Mouse (Mus musculus) cerebellum, adult 2 months (tissue): ENCODE data around the gene Gm28539. TPM values are rescaled to one million over a fixed set of nuclear protein-coding genes. Genes with fewer than 3 reads are reported as not detected.
"Not testable (repeated sequence)": the region's sequence is repeated elsewhere in the genome, so short reads cannot be mapped to it uniquely, and the experiment has no call there.

Experiments
- DNase-seq, 2 experiments: peaks; one replicate each; pipeline ENCODE4 v3.0.0; 2021
- H3K27ac ChIP-seq: fragments of 200-500 bp; 2 replicates; pipeline ENCODE4 v1.5.1; 2012; ENCODE audit warnings: low read length, control low read depth, inconsistent platforms; ENCODE audit not compliant: insufficient read depth
- H3K27me3 ChIP-seq: fragments of 200-500 bp; 2 replicates; pipeline ENCODE4 v1.6.1; 2012; ENCODE audit warnings: inconsistent platforms, mild to moderate bottlenecking, low read length, moderate library complexity; ENCODE audit not compliant: control insufficient read depth, insufficient read depth
- H3K4me1 ChIP-seq: fragments of 200-500 bp; 2 replicates; pipeline ENCODE4 v1.6.1; 2011; ENCODE audit warnings: low read length; ENCODE audit not compliant: control insufficient read depth, insufficient read depth
- H3K4me3 ChIP-seq: fragments of 200-500 bp; replicated peaks from 2 replicates; pipeline ENCODE3; 2011; ENCODE audit warnings: mild to moderate bottlenecking, low read depth, low read length, control low read depth; ENCODE audit not compliant: insufficient read depth
- CTCF ChIP-seq: fragments of 200-500 bp; IDR thresholded peaks from 2 replicates; pipeline ENCODE4 v1.5.1; 2011; ENCODE audit warnings: low read depth, mild to moderate bottlenecking, control low read depth, low read length, moderate library complexity, borderline replicate concordance; ENCODE audit not compliant: insufficient read depth
- POLR2A ChIP-seq: fragments of 200-500 bp; IDR thresholded peaks from 2 replicates; pipeline ENCODE4 v1.6.1; 2011; ENCODE audit warnings: low read length, control low read depth, borderline replicate concordance; ENCODE audit not compliant: insufficient read depth
- WGBS: fragments of 180-500 bp; shearing (Covaris S2); methylation state at CpG from one replicate; pipeline ENCODE4 v1.1.7; 2018; 5-methylcytosine and 5-hydroxymethylcytosine counted together
- polyA plus RNA-seq: library from polyadenylated mRNA; depleted of rRNA; stranded (reverse); fragments of >200 nt; gene quantifications from 2 replicates; pipeline ENCODE4 v1.2.3, GENCODE M21; 2012

Gene Gm28539
- polyA plus RNA-seq, 1 experiment = 0.08 TPM

DNA sequence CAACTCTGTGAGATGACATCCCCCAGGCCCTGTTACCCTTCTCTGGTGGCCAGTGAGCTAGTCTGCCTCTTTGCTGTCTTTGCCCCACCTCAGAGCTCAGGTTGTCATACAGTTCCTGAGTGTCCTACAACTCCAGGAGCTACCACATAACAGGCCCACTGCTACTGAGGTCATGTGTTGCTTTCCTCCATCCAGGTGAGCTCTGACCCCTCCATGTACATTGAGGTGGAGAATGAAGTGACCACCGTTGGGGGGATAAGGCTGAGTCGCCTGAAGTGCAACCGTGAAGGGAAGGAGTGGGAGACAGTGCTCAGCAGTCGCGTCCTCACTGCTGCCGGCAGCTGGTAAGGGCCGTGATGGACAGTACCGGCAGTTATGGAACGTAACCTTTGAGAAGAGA is 112.6 kb downstream of the Gm28539 start:
- H3K4me1 ChIP-seq = no peaks in the 10 kb centered on the region
- H3K4me3 ChIP-seq = no peak overlapping the region
- no peak for TF ChIP-seq CTCF
- no peak for TF ChIP-seq POLR2A
- WGBS = 98% methylated on average over 9 of the region's 9 CpGs
- no peaks in the 10 kb centered on the region for H3K27me3 ChIP-seq
- H3K27ac ChIP-seq = no peak overlapping the region
- no peak for DNase-seq

GRCm38 (mm10) chr16:18950351-18950750 is 114.0 kb downstream of the Gm28539 start:
- no peaks in the 10 kb centered on the region for H3K27me3 ChIP-seq
- no peak overlapping the region for H3K27ac ChIP-seq
- H3K4me1 ChIP-seq = no peaks in the 10 kb centered on the region
- TF ChIP-seq CTCF (no peak), POLR2A (no peak)
- 83% methylated on average over 2 of the region's 2 CpGs for WGBS
- no peak overlapping the region for H3K4me3 ChIP-seq
- DNase-seq = no peak

DNA sequence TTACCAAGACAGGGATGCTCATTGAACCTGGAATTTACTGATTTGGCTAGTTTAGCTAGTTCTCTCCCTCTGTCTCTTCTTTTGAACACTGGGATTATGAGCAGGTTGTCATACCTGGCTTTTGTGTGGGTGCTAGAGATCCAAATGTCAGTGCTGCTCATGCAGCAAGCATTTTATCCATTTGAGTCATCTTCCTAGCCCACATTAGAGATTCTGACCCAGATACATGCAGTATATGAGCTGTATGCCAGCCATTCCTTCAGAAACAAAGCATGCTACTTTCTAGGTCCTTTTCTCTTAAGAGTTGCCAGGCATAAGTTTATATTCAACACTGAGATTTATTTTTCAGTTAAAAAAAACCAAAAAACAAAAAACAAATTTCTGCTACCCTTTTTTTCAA is 116.4 kb downstream of the Gm28539 start:
- Histone ChIP-seq H3K4me3 (no peak overlapping the region), H3K27me3 (no peaks in the 10 kb centered on the region), H3K27ac (no peak overlapping the region), H3K4me1 (no peaks in the 10 kb centered on the region)
- TF ChIP-seq CTCF (no peak), POLR2A (no peak)
- DNase-seq = no peak

DNA sequence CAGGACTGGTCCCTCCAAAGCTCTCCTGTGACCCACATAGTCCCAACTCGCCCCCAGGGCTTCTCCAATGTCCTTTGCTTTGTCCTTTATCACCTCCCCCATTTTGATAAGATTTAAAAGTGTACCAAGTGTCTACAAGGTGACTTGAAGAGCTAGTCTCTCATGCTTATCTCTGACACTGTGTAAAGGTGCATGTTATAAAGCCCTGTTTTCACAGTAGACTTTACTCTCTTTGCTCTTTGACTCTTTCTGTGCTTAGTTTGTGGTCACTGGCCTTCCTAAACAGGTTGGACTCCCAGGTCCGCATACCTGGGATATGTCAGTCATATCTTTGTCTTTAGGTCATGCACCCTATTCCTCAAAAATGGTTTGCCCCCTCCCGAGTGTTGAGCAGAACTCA is 118.7 kb downstream of the Gm28539 start:
- 90% methylated on average over 3 of the region's 3 CpGs for WGBS
- no peak overlapping the region for H3K4me3 ChIP-seq
- DNase-seq = no peak
- no peak overlapping the region for H3K27ac ChIP-seq
- TF ChIP-seq CTCF (no peak), POLR2A (no peak)
- H3K4me1 ChIP-seq = no peaks in the 10 kb centered on the region
- no peaks in the 10 kb centered on the region for H3K27me3 ChIP-seq

DNA sequence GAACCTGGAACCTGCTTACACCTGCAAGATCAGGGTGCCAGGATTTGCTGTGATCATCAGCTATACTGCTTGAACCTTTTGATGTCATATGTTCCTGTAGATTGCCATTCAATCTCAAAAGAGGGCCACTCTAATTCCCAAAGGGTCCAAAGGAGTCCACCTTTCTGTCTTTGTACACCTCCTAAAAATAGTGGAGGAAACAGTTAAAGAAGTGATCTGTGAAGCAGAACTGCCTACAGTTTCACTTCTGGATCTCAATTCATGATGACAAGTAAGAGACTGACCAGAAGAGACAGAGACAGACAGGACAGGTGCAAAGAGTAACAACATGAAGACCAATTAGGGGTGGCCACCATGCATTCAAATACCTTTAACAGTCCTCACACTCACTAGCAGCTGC is 127.1 kb downstream of the Gm28539 start:
- Histone ChIP-seq H3K4me1 (no peaks in the 10 kb centered on the region), H3K4me3 (no peak overlapping the region), H3K27ac (no peak overlapping the region), H3K27me3 (no peaks in the 10 kb centered on the region; the same call in 1 of the 2 replicates)
- TF ChIP-seq CTCF (no peak), POLR2A (no peak)
- no peak for DNase-seq

- TF ChIP-seq POLR2A (no peak), CTCF (no peak)
- DNase-seq = no peak
- 70% methylated on average over 9 of the region's 9 CpGs for WGBS
- Histone ChIP-seq H3K27ac (no peak overlapping the region), H3K4me3 (no peak overlapping the region), H3K27me3 (no peaks in the 10 kb centered on the region; the same call in 1 of the 2 replicates), H3K4me1 (no peaks in the 10 kb centered on the region)
These were observed 133.2 kb downstream of the Gm28539 start for GRCm38 (mm10) chr16:18969420-18970128.

DNA sequence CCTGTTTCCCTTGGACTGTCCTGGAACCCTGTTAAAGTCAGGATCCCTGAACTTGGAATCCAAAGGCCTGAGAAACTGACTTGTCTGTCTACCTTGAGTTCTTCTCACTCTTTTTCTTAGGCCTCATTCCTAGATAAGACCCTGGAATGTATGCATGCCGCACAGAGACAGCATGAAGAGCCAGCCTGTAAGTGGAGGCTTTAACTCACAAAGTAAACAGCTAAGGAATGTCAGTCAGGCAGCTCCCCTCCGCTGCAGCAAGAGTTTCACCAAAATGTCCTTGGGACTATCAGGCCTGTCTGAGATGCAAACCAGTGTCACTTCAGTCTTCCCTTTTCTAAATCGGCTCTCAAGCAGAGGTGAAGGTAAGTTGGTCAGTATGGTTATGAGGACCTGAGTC is 134.5 kb downstream of the Gm28539 start:
- no peak overlapping the region for H3K4me3 ChIP-seq
- WGBS = 95% methylated on average over 3 of the region's 3 CpGs
- TF ChIP-seq POLR2A (no peak), CTCF (no peak)
- H3K4me1 ChIP-seq = no peaks in the 10 kb centered on the region
- H3K27ac ChIP-seq = no peak overlapping the region
- no peak for DNase-seq
- no peaks in the 10 kb centered on the region; the same call in 1 of the 2 replicates for H3K27me3 ChIP-seq

DNA sequence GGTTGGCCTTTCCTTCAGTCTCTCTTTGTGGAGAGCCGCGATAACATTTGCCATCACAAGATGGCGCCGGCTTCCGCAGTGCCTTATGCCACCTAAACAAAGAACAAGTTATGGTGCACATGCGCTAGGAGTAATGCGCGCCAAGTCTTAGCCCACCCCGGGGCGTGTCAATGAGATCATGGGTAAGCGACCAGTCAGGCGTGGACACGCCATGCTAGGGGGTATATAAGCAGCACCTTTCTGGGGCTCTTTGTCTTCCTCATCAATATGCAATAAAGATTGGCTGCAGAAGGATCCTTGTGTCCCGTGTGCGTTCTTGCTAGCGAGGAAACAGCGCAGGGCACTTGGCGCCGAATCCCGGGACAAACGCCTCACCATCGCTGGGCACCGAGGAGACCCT is 139.3 kb downstream of the Gm28539 start:
- H3K4me1 ChIP-seq, H3K27me3 ChIP-seq, H3K4me3 ChIP-seq, DNase-seq, H3K27ac ChIP-seq: not testable (repeated sequence)
- 86% methylated on average over 23 of the region's 23 CpGs for WGBS
